Comparison of ENCODE assay signal across 13 mouse cellular contexts in genomic region chr4:155279054-155279453, GRCm38 (mm10). TPM values are rescaled to one million over a fixed set of nuclear protein-coding genes. Genes with fewer than 3 reads are reported as not detected.
DNase-seq lines count a peak whose midpoint lies in the region; ATAC-seq and TF ChIP-seq lines count a peak whose summit lies in the region.
"Had no signal": no experiment of that assay in that cellular context is flagged by ENCODE, and none has a peak within 500 bp of the region (broad histone marks: within the 10 kb centered on the region; RNA-seq: fewer than 3 reads in every experiment).

No protein-coding gene starts in this region.

- H3K4me2 ChIP-seq in limb, embryonic 14.5 days (replicated peaks; ENCODE audit: low read depth, low read length, severe bottlenecking) = no peak overlapping the region
- H3K4me2 ChIP-seq: hindbrain, embryonic 13.5 days had no signal

- H3K9ac ChIP-seq in limb, embryonic 14.5 days (ENCODE audit: low read depth, low read length, severe bottlenecking) = no peak overlapping the region
- H3K9ac ChIP-seq: hindbrain, embryonic 13.5 days had no signal

- DNase-seq in gastrocnemius, adult 2 months = no peak
- no peak for DNase-seq in gastrocnemius, adult 18-20 months (ENCODE audit: low spot score)
- no peak for DNase-seq in lung, adult 2 months
- no peak for DNase-seq in lung, postnatal 36 days
- peak; percentile 44 for DNase-seq in brain, adult 2 months (ENCODE audit: low read depth, low spot score)
- no peak for DNase-seq in limb, embryonic 14.5 days (ENCODE audit: low spot score)
- DNase-seq in cerebellum, postnatal 4 days (ENCODE audit: low spot score in 2 of 2) = no peak
- DNase-seq in adrenal gland, postnatal 25 days = no peak
- DNase-seq: adrenal gland, postnatal 14 days; gastrocnemius, postnatal 10 days; thymus, postnatal 36 days had no signal

- WGBS in lung, adult 2 months = 84% methylated on average over 8 of the region's 8 CpGs
- 74% methylated on average over 8 of the region's 8 CpGs for WGBS in limb, embryonic 14.5 days

- H3K36me3 ChIP-seq in limb, embryonic 14.5 days (ENCODE audit: control insufficient read depth, insufficient read depth, low read length) = no peaks in the 10 kb centered on the region

- TF ChIP-seq POLR2A in lung, adult 2 months (IDR thresholded peaks at IDR 0.05; ENCODE audit: borderline replicate concordance, extremely low read depth, low read depth, low read length) = no peak
- no peak for TF ChIP-seq POLR2A in limb, embryonic 14.5 days (IDR thresholded peaks at IDR 0.05; ENCODE audit: borderline replicate concordance, extremely low read depth, insufficient read depth, insufficient read length)

- H3K4me3 ChIP-seq in gastrocnemius, adult 2 months = no peak overlapping the region
- H3K4me3 ChIP-seq in lung, adult 2 months (replicated peaks; ENCODE audit: extremely low read depth, low read depth, low read length) = no peak overlapping the region
- no peak overlapping the region for H3K4me3 ChIP-seq in limb, embryonic 14.5 days (replicated peaks; ENCODE audit: low read length)
- H3K4me3 ChIP-seq: hindbrain, embryonic 13.5 days had no signal

- ATAC-seq in limb, embryonic 14.5 days (ENCODE audit: low FRiP score, low read depth) = no peak

- TF ChIP-seq CTCF in gastrocnemius, adult 2 months (IDR thresholded peaks at IDR 0.05) = peak; percentile 5; the same call in 1 of the 2 replicates
- peak; percentile 25; the same call in 1 of the 2 replicates for TF ChIP-seq CTCF in lung, adult 2 months (IDR thresholded peaks at IDR 0.05; ENCODE audit: insufficient read depth, low read length)

- no peak overlapping the region for H3K27ac ChIP-seq in gastrocnemius, adult 2 months
- peak overlapping the region; percentile 63; the same call in 1 of the 2 replicates for H3K27ac ChIP-seq in limb, embryonic 14.5 days (replicated peaks; ENCODE audit: low read depth, low read length)
- H3K27ac ChIP-seq: macrophage had no signal

- H3K9me3 ChIP-seq in limb, embryonic 14.5 days (ENCODE audit: control insufficient read depth, low read length) = no peaks in the 10 kb centered on the region
- H3K9me3 ChIP-seq: hindbrain, embryonic 13.5 days had no signal

- intact Hi-C loops in gastrocnemius, adult 2 months (cut with DNase I) = no loop called here

- H3K4me1 ChIP-seq in lung, adult 2 months (ENCODE audit: control insufficient read depth, insufficient read depth, low read length) = no peaks in the 10 kb centered on the region; the same call in 1 of the 2 replicates
- H3K4me1 ChIP-seq in limb, embryonic 14.5 days (ENCODE audit: control insufficient read depth, insufficient read depth, low read length) = peaks cover 51% of the 10 kb centered on the region

- H3K27me3 ChIP-seq in limb, embryonic 14.5 days (ENCODE audit: control insufficient read depth, insufficient read depth, low read length) = no peaks in the 10 kb centered on the region
- H3K27me3 ChIP-seq: hindbrain, embryonic 13.5 days had no signal

RNA-seq across cellular contexts. Expression of gene Faap20, which starts 29.5 kb away (rescaled TPM):
- 1 to 10 TPM; 4.6 to 6.1 TPM for total RNA-seq in gastrocnemius, adult 2 months (2021)
- total RNA-seq in gastrocnemius, adult 18-20 months (2021) = 1 to 10 TPM; 5.2 to 6.6 TPM
- polyA plus RNA-seq in lung, adult 2 months (2012; rRNA removed) = 56.7 and 59.3 TPM in 2 replicates
- polyA plus RNA-seq in limb, embryonic 14.5 days (2012; rRNA removed) = 64.6 and 85.1 TPM in 2 replicates
- polyA plus RNA-seq in limb, embryonic 14.5 days (2014; fragmentation: Nextera tagmentation; extraction: Ambion mirVana) = 72.5 and 84.8 TPM in 2 replicates
- 45.9 and 55.2 TPM in 2 replicates for total RNA-seq in adrenal gland, postnatal 25 days (2021)

RNA-seq across cellular contexts. Expression of gene Ski, which starts 56.7 kb away (rescaled TPM):
- 10 to 100 TPM; 28.5 to 35.6 TPM for total RNA-seq in gastrocnemius, adult 2 months (2021)
- 10 to 100 TPM; 28.3 to 31.3 TPM for total RNA-seq in gastrocnemius, adult 18-20 months (2021)
- 105 and 115 TPM in 2 replicates for polyA plus RNA-seq in lung, adult 2 months (2012; rRNA removed)
- 88.7 and 109 TPM in 2 replicates for polyA plus RNA-seq in limb, embryonic 14.5 days (2012; rRNA removed)
- polyA plus RNA-seq in limb, embryonic 14.5 days (2014; fragmentation: Nextera tagmentation; extraction: Ambion mirVana) = 44.0 and 47.5 TPM in 2 replicates
- total RNA-seq in adrenal gland, postnatal 25 days (2021) = 73.5 and 93.3 TPM in 2 replicates
